Mouse (Mus musculus) midbrain, embryonic 13.5 days (tissue): ENCODE data around the gene Alas2. TPM values are rescaled to one million over a fixed set of nuclear protein-coding genes. Genes with fewer than 3 reads are reported as not detected.

ENCODE experiments used
- ATAC-seq: fragments of 200-750 bp; cut with Nextera tagmentation; 2 replicates; pipeline ENCODE4 v1.8.0; 2017; ENCODE audit warnings: mild to moderate bottlenecking, moderate TSS enrichment, moderate library complexity
- H3K27ac ChIP-seq: fragments of 300-500 bp; sonication (generic); 2 replicates; pipeline ENCODE4 v1.5.1; 2015; ENCODE audit warnings: inconsistent platforms, mild to moderate bottlenecking, moderate library complexity
- H3K27me3 ChIP-seq: fragments of 300-500 bp; sonication (generic); 2 replicates; pipeline ENCODE4 v1.6.1; 2015; ENCODE audit warnings: mild to moderate bottlenecking, inconsistent platforms
- H3K36me3 ChIP-seq: fragments of 300-500 bp; sonication (generic); 2 replicates; pipeline ENCODE4 v1.6.1; 2015; ENCODE audit warnings: mild to moderate bottlenecking, inconsistent platforms
- H3K4me1 ChIP-seq: fragments of 300-500 bp; sonication (generic); replicated peaks from 2 replicates; pipeline ENCODE4 v1.6.1; 2015; ENCODE audit warnings: inconsistent platforms
- H3K4me2 ChIP-seq: fragments of 300-500 bp; sonication (generic); replicated peaks from 2 replicates; pipeline ENCODE4 v1.6.1; 2015; ENCODE audit warnings: moderate library complexity, mild to moderate bottlenecking, inconsistent platforms
- H3K4me3 ChIP-seq: fragments of 300-500 bp; sonication (generic); replicated peaks from 2 replicates; pipeline ENCODE4 v1.5.1; 2015; ENCODE audit warnings: mild to moderate bottlenecking, inconsistent platforms
- H3K9ac ChIP-seq: fragments of 300-500 bp; sonication (generic); replicated peaks from 2 replicates; pipeline ENCODE4 v1.6.1; 2015; ENCODE audit warnings: mild to moderate bottlenecking, inconsistent platforms
- H3K9me3 ChIP-seq: fragments of 300-500 bp; sonication (generic); 2 replicates; pipeline ENCODE4 v1.6.1; 2016; ENCODE audit warnings: mild to moderate bottlenecking, inconsistent platforms
- WGBS: fragments of 180-500 bp; shearing (Covaris S2); methylation state at CpG from one replicate; pipeline ENCODE4 v1.1.7; 2015; 5-methylcytosine and 5-hydroxymethylcytosine counted together
- polyA plus RNA-seq: library from polyadenylated mRNA; unstranded; fragments of >200 nt; fragmentation: Nextera tagmentation; extraction: Ambion mirVana; gene quantifications from 2 replicates; pipeline ENCODE4 v1.2.1, GENCODE M21; 2015

Alas2 gene
- polyA plus RNA-seq, result 23.6 and 31.0 TPM in 2 replicates

DNA sequence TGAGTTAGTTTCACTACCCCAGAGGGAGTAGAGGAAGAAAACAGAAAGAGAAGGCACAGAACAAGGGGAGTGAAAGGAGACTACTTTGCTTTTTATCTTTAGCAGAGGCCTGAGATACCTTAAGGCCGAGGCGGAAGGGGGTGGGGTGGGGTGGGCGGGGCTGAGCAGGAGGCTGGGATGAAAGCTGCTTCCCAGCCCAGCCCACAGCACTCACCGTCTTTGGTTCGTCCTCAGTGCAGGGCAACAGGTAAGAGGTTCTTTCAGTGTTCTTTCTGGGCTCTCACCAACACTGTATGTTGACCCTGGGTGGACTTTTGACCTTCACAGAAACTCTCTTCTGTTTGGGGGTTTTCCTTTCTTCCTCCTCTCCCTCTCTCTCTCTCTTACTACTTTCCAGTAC lies at the start of gene Alas2:
Gene Alas2, plus strand, starts transcription at position 137 of the 400 bp plus-strand sequence.
- Histone ChIP-seq H3K9me3 (no peaks in the 10 kb centered on the region), H3K27ac (no peak within 1 kb of the TSS), H3K4me1 (no peaks in the 10 kb centered on the region), H3K9ac (no peak within 1 kb of the TSS), H3K4me3 (no peak within 1 kb of the TSS), H3K4me2 (no peak within 1 kb of the TSS), H3K36me3 (peaks cover 2% of the 10 kb centered on the region; the same call in 1 of the 2 replicates), H3K27me3 (0 out of 2 replicates have a peak, but pooled peaks cover 2% of the 10 kb centered on the region)
- 56% methylated on average over 5 of the region's 5 CpGs for WGBS
- no peak for ATAC-seq

DNA sequence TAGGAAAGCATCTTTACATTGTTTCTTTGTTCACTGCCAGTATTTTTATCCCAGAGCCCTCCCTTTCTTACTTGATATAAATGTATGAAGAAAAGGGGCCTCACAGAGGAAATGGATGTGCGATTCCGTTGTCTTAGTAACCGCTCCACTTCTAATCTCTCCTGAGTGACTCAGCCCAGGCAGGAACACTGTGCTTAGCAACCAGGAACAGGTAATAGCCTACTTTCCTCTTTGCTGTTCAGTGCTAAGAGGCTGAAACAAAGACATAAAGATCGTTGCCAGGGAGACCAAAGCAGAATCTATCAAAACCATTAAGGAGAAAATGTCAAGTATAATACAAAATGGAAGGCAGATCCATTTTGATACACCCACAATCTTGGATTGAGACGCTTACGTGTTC lies 38.5 kb upstream of the Alas2 start:
- H3K4me1 ChIP-seq, result peaks cover 8% of the 10 kb centered on the region; the same call in 1 of the 2 replicates
- no peaks in the 10 kb centered on the region for H3K27me3 ChIP-seq
- no peak overlapping the region for H3K9ac ChIP-seq
- H3K4me2 ChIP-seq, result no peak overlapping the region
- ATAC-seq, result peak; percentile 89
- H3K27ac ChIP-seq, result peak overlapping the region; percentile 53; the same call in 1 of the 2 replicates
- 65% methylated on average over 6 of the region's 6 CpGs for WGBS
- H3K4me3 ChIP-seq, result no peak overlapping the region
- H3K9me3 ChIP-seq, result no peaks in the 10 kb centered on the region
- no peaks in the 10 kb centered on the region for H3K36me3 ChIP-seq

DNA sequence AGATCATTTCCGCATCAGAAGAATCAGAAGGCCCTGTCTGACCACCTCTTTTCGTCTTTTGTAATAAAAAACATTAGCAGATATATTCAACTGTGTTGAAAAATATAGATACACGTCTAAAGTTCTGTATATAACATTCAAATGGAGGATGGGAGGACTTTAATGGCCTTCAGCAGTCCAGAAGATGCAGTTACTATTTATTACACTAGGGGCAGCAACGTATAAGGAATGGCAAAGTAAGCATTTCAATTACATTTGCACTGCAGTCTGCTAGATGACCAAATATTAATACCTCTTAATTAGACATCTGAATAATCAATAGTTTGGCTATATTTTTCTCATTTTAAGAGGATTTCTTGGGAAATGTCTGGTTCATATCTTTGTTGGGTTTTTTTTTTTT lies 36.5 kb upstream of the Alas2 start:
- H3K4me2 ChIP-seq, result no peak overlapping the region
- no peak overlapping the region for H3K4me3 ChIP-seq
- no peaks in the 10 kb centered on the region for H3K9me3 ChIP-seq
- H3K4me1 ChIP-seq, result peaks cover 8% of the 10 kb centered on the region; the same call in 1 of the 2 replicates
- WGBS, result 43% methylated on average over 4 of the region's 4 CpGs
- H3K9ac ChIP-seq, result no peak overlapping the region
- H3K27me3 ChIP-seq, result no peaks in the 10 kb centered on the region
- no peak for ATAC-seq
- no peak overlapping the region for H3K27ac ChIP-seq
- no peaks in the 10 kb centered on the region for H3K36me3 ChIP-seq

DNA sequence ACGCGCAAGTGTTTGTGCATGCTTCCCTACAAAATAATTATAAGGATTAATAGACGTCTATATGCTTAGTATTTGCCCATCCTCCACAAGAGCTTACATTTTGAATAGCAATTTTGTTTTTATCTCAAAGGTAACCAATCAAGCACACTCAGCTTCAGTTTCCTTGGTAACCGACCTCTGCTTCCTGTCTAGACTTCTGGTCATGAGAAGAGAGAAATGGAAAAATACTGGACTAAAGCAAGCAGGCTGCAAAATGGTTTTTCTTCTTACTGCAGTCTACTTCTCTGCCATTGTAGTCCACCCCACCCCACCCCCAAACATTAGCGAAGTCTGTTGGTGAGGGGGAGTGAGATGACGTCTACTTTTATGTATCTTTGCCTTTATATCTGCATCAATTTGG lies 35.9 kb upstream of the Alas2 start:
- Histone ChIP-seq H3K4me1 (peaks cover 8% of the 10 kb centered on the region; the same call in 1 of the 2 replicates), H3K9me3 (no peaks in the 10 kb centered on the region), H3K27ac (peak overlapping the region; percentile 71), H3K9ac (no peak overlapping the region), H3K4me2 (no peak overlapping the region), H3K36me3 (no peaks in the 10 kb centered on the region), H3K27me3 (no peaks in the 10 kb centered on the region), H3K4me3 (no peak overlapping the region)
- 73% methylated on average over 6 of the region's 6 CpGs for WGBS
- peak; percentile 44 for ATAC-seq

DNA sequence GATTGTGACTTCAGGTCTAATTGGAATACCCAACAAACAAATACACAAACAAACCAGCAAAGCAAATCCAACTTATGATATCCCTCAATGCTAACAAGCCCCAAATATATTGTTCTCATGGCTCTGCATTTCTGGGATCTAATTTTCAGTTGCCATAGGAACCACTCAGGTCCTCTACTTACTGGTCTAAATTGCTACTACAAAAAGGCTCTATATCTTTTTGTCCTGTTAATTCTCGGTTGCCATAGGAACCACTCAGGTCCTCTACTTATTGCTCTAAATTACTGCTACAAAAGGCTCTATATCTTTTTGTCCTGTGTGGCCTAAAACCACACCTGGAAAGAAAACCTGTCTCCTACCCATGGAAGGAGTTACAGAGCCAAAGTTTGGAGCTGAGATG lies 33.0 kb upstream of the Alas2 start:
- H3K9me3 ChIP-seq, result no peaks in the 10 kb centered on the region
- peaks cover 8% of the 10 kb centered on the region; the same call in 1 of the 2 replicates for H3K4me1 ChIP-seq
- H3K4me3 ChIP-seq, result no peak overlapping the region
- H3K27ac ChIP-seq, result no peak overlapping the region
- 86% methylated on average over 1 of the region's 1 CpGs for WGBS
- no peak overlapping the region for H3K9ac ChIP-seq
- no peaks in the 10 kb centered on the region for H3K36me3 ChIP-seq
- no peak for ATAC-seq
- no peaks in the 10 kb centered on the region for H3K27me3 ChIP-seq
- no peak overlapping the region for H3K4me2 ChIP-seq

DNA sequence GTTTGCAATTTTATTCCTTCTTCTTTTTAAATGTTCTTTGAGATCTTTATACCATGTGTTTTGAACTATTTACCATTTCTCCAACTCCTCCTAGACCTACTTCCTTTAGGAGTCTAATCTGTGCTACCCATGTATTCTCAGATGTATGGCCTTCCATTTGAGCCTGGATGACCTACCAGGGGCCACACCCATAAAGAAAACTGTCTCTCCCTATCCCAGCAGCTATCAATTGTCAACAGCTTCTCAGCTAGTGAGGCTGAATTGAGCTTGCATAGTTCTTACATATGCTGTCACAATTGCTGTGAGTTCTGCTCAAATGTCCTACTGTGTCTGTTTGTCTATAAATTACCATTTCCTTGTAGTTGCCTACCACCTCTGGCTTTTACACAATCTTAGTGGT lies 31.2 kb upstream of the Alas2 start:
- Histone ChIP-seq H3K4me2 (no peak overlapping the region), H3K4me3 (no peak overlapping the region), H3K27ac (no peak overlapping the region), H3K4me1 (peaks cover 8% of the 10 kb centered on the region; the same call in 1 of the 2 replicates), H3K9me3 (no peaks in the 10 kb centered on the region), H3K9ac (no peak overlapping the region), H3K27me3 (no peaks in the 10 kb centered on the region), H3K36me3 (no peaks in the 10 kb centered on the region)
- ATAC-seq, result no peak

DNA sequence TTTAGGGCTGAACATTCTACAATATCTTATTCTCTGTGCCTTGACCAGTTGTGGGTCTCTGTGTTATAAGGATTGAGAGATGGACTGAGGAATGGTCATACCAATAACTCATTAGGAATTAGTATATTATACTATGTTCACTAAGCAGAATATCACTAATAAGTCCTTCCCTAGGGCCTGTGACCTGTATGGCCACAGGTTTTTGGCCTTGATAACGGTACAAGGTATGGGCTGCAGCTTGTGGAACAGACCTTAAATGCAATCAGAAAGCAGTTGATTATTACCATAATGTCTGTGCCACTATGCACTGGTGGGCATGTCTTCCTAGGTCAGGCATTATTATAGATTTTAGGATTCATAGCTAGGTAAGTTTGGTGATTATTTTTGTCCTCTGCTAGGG lies 30.7 kb upstream of the Alas2 start:
- Histone ChIP-seq H3K4me1 (peaks cover 4% of the 10 kb centered on the region; the same call in 1 of the 2 replicates), H3K4me2 (no peak overlapping the region), H3K9me3 (no peaks in the 10 kb centered on the region), H3K27me3 (no peaks in the 10 kb centered on the region), H3K9ac (no peak overlapping the region), H3K36me3 (no peaks in the 10 kb centered on the region), H3K27ac (no peak overlapping the region), H3K4me3 (no peak overlapping the region)
- ATAC-seq, result no peak
- 86% methylated on average over 1 of the region's 1 CpGs for WGBS

DNA sequence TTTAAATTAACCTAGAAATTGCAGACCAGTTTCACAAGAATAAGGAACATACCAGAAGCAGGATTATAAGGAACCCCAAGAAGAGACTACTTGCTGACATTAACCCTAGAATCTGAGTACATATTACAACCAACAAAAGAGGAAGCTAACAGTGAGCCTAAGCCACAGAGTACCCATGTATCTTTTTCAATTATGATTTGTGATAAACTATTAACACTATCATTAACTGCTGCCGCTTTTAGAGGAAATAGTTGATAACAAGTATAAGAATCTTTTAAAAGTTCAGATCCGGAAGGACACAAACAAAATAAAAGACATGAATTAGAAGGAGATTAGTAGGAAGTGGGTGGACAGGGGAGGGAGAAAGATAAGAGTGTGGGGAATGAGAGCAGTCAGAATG lies 7.1 kb upstream of the Alas2 start:
- peaks cover 3% of the 10 kb centered on the region; the same call in 1 of the 2 replicates for H3K36me3 ChIP-seq
- no peaks in the 10 kb centered on the region for H3K9me3 ChIP-seq
- H3K27me3 ChIP-seq, result no peaks in the 10 kb centered on the region
- H3K4me2 ChIP-seq, result no peak overlapping the region
- no peak overlapping the region for H3K27ac ChIP-seq
- no peak overlapping the region for H3K4me3 ChIP-seq
- no peaks in the 10 kb centered on the region for H3K4me1 ChIP-seq
- 90% methylated on average over 2 of the region's 2 CpGs for WGBS
- no peak overlapping the region for H3K9ac ChIP-seq
- no peak for ATAC-seq

DNA sequence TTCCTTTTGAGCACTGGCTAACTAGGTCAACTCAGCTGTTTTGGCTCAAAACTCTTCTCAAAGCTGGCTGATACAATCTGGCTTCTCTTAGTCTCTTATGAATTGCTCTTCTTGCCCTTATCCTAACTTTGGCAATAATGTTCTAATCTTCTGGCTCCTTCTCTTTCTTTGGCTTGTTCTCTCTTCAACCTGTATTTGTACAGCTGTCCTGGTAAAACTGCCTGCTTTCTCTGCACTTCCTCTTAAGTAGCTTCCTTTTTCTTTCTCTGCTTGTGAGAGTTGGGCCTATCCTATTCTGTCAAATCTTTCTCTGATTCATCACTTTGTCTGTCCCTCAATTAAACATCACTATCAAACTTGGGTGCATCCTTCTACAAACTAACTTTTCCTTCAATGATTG lies 5.5 kb upstream of the Alas2 start:
- H3K27me3 ChIP-seq, result no peaks in the 10 kb centered on the region
- no peaks in the 10 kb centered on the region for H3K4me1 ChIP-seq
- H3K4me2 ChIP-seq, result no peak overlapping the region
- no peak overlapping the region for H3K9ac ChIP-seq
- ATAC-seq, result no peak
- H3K9me3 ChIP-seq, result no peaks in the 10 kb centered on the region
- H3K36me3 ChIP-seq, result peaks cover 3% of the 10 kb centered on the region; the same call in 1 of the 2 replicates
- H3K4me3 ChIP-seq, result no peak overlapping the region
- no peak overlapping the region for H3K27ac ChIP-seq

DNA sequence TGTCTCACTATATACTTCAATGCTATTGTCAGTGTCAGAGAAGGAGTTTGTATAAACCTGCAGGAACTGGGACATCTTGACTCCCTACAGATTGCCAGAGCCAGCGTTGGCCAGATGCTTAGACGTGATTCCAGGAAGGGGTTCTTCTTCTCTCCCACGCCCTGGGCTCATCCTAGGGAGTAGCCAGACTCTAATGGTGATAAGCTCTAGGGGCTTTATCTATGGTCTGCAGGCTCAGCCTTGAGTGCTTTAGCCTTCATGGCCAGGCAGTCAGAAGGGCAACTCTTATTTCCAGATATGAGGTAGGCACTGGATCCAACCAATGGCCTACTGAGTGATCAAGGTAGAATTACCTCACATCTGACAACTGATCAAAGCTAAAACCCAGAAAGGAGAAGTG lies 2.5 kb downstream of the Alas2 start:
- Histone ChIP-seq H3K9me3 (no peaks in the 10 kb centered on the region), H3K27ac (no peak overlapping the region), H3K27me3 (0 out of 2 replicates have a peak, but pooled peaks cover 2% of the 10 kb centered on the region), H3K36me3 (peaks cover 4% of the 10 kb centered on the region; the same call in 1 of the 2 replicates), H3K4me1 (no peaks in the 10 kb centered on the region), H3K9ac (no peak overlapping the region), H3K4me3 (no peak overlapping the region), H3K4me2 (no peak overlapping the region)
- 82% methylated on average over 3 of the region's 3 CpGs for WGBS
- no peak for ATAC-seq

DNA sequence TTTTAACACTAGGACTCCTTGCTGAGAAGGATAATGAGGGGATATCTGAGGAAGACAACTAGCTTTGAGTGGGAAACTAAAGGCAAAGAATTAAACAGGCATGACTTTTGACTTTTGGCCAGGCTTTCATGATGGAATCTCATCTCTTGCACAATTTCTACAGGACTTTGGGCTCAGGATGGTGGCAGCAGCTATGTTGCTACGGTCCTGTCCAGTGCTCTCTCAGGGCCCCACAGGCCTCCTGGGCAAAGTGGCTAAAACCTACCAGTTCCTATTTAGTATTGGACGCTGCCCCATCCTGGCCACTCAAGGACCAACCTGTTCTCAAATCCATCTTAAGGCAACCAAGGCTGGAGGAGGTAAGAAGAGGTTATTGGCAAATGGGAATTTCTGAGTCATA lies 4.8 kb downstream of the Alas2 start:
- no peak overlapping the region for H3K4me3 ChIP-seq
- peaks cover 4% of the 10 kb centered on the region; the same call in 1 of the 2 replicates for H3K36me3 ChIP-seq
- no peaks in the 10 kb centered on the region for H3K4me1 ChIP-seq
- H3K9ac ChIP-seq, result no peak overlapping the region
- H3K4me2 ChIP-seq, result no peak overlapping the region
- no peak overlapping the region for H3K27ac ChIP-seq
- 84% methylated on average over 2 of the region's 2 CpGs for WGBS
- no peaks in the 10 kb centered on the region for H3K9me3 ChIP-seq
- H3K27me3 ChIP-seq, result 0 out of 2 replicates have a peak, but pooled peaks cover 2% of the 10 kb centered on the region
- no peak for ATAC-seq

DNA sequence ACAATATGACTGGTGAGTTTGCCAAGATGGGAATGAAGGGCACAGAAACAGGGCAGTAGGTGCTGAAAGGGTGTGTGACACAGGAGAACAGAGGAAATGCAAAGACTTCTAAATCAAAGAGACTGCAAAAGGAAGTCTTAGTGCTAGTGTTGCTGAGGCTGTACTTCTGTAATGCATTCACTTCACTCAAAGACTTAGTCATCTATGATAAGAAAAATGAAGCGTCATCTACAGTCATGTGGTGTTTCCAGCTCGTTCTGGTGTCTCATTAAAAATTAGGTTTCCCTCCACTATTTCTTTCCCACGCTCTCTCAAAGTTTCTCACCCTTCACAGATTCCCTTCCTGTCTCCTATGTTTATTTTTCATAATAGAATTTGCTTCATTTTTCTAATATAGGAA lies 6.9 kb downstream of the Alas2 start:
- WGBS, result 81% methylated on average over 3 of the region's 3 CpGs
- Histone ChIP-seq H3K4me3 (no peak overlapping the region), H3K9ac (no peak overlapping the region), H3K36me3 (peaks cover 4% of the 10 kb centered on the region; the same call in 1 of the 2 replicates), H3K27me3 (0 out of 2 replicates have a peak, but pooled peaks cover 2% of the 10 kb centered on the region), H3K27ac (no peak overlapping the region), H3K9me3 (no peaks in the 10 kb centered on the region), H3K4me2 (no peak overlapping the region), H3K4me1 (no peaks in the 10 kb centered on the region)
- ATAC-seq, result no peak
